8 mouse cellular contexts compared by ENCODE assay signal in genomic region chr11:113164510-113164909, GRCm38 (mm10).
DNase-seq lines count a peak whose midpoint lies in the region; ATAC-seq lines count a peak whose summit lies in the region.

No protein-coding gene starts in this region.

- peak overlapping the region; percentile 75 for H3K4me2 ChIP-seq in heart, embryonic 13.5 days
- peak overlapping the region; percentile 51 for H3K4me2 ChIP-seq in embryonic facial prominence, embryonic 11.5 days (ENCODE audit: low read depth, low read length)
- peak overlapping the region; percentile 58 for H3K4me2 ChIP-seq in hindbrain, embryonic 12.5 days (replicated peaks)

- H3K4me1 ChIP-seq in heart, embryonic 13.5 days: peaks cover 41% of the 10 kb centered on the region
- H3K4me1 ChIP-seq in embryonic facial prominence, embryonic 11.5 days (ENCODE audit: control insufficient read depth, insufficient read depth, low read length): peaks cover 9% of the 10 kb centered on the region
- peaks cover 70% of the 10 kb centered on the region for H3K4me1 ChIP-seq in hindbrain, embryonic 12.5 days
- H3K4me1 ChIP-seq in midbrain, embryonic 10.5 days: peaks cover 66% of the 10 kb centered on the region

- ATAC-seq in heart, embryonic 13.5 days (ENCODE audit: extremely low read depth, insufficient number of reproducible peaks, low FRiP score, low TSS enrichment): no peak
- ATAC-seq in embryonic facial prominence, embryonic 11.5 days (replicated peaks; ENCODE audit: insufficient number of reproducible peaks, low FRiP score, low TSS enrichment, low read depth): no peak
- no peak for ATAC-seq in hindbrain, embryonic 12.5 days (ENCODE audit: low FRiP score)
- ATAC-seq in megakaryocyte, adult 5-6 weeks (ENCODE audit: poor library complexity, severe bottlenecking): no peak

- H3K9ac ChIP-seq in heart, embryonic 13.5 days: 0 out of 2 replicates have a peak overlapping the region, but pooled peaks have one; percentile 50
- H3K9ac ChIP-seq in embryonic facial prominence, embryonic 11.5 days (replicated peaks; ENCODE audit: low read length): no peak overlapping the region
- peak overlapping the region; percentile 55; the same call in 1 of the 2 replicates for H3K9ac ChIP-seq in hindbrain, embryonic 12.5 days

- intact Hi-C loops in heart, postnatal 25 days (cut with DNase I): loop anchor here (5.0 kb wide), 1 partner anchor 952 kb away; no protein-coding TSS in a partner anchor
- intact Hi-C loops in left cerebral cortex, postnatal 4 days (cut with DNase I): loop anchor here (2.0 kb wide), 1 partner anchor 1512 kb away; no protein-coding TSS in a partner anchor

- DNase-seq in heart, postnatal 25 days (ENCODE audit: low spot score): no peak
- DNase-seq in embryonic facial prominence, embryonic 11.5 days (ENCODE audit: low spot score): peak; percentile 24
- peak; percentile 44 for DNase-seq in midbrain, embryonic 10.5 days (ENCODE audit: low spot score)
- no peak for DNase-seq in layer of hippocampus, adult 9-11 months
- no peak for DNase-seq in left cerebral cortex, postnatal 4 days

- H3K4me3 ChIP-seq in heart, embryonic 13.5 days: peak overlapping the region; percentile 43; the same call in 1 of the 2 replicates
- no peak overlapping the region for H3K4me3 ChIP-seq in embryonic facial prominence, embryonic 11.5 days (ENCODE audit: low read depth, low read length)
- H3K4me3 ChIP-seq in hindbrain, embryonic 12.5 days: peak overlapping the region; percentile 27; the same call in 1 of the 2 replicates
- H3K4me3 ChIP-seq in midbrain, embryonic 10.5 days: peak overlapping the region; percentile 44

- H3K27me3 ChIP-seq in heart, embryonic 13.5 days (replicated peaks): peaks cover 12% of the 10 kb centered on the region
- H3K27me3 ChIP-seq in embryonic facial prominence, embryonic 11.5 days (ENCODE audit: control insufficient read depth, insufficient read depth, low read length): no peaks in the 10 kb centered on the region
- peaks cover 3% of the 10 kb centered on the region; the same call in 1 of the 2 replicates for H3K27me3 ChIP-seq in hindbrain, embryonic 12.5 days
- peaks cover 10% of the 10 kb centered on the region; the same call in 1 of the 2 replicates for H3K27me3 ChIP-seq in midbrain, embryonic 10.5 days (ENCODE audit: low read depth, poor library complexity, severe bottlenecking)

- no peaks in the 10 kb centered on the region for H3K9me3 ChIP-seq in heart, embryonic 13.5 days
- no peaks in the 10 kb centered on the region for H3K9me3 ChIP-seq in embryonic facial prominence, embryonic 11.5 days (replicated peaks; ENCODE audit: control insufficient read depth, low read length)
- H3K9me3 ChIP-seq in hindbrain, embryonic 12.5 days (replicated peaks): no peaks in the 10 kb centered on the region
- no peaks in the 10 kb centered on the region for H3K9me3 ChIP-seq in midbrain, embryonic 10.5 days (replicated peaks)

- no peak overlapping the region for H3K27ac ChIP-seq in heart, embryonic 13.5 days (replicated peaks)
- no peak overlapping the region for H3K27ac ChIP-seq in embryonic facial prominence, embryonic 11.5 days (replicated peaks; ENCODE audit: low read depth, low read length)
- H3K27ac ChIP-seq in hindbrain, embryonic 12.5 days: peak overlapping the region; percentile 55
- H3K27ac ChIP-seq in midbrain, embryonic 10.5 days (replicated peaks): peak overlapping the region; percentile 82

- 15% methylated on average over 10 of the region's 10 CpGs for WGBS in heart, embryonic 13.5 days
- 4% methylated on average over 10 of the region's 10 CpGs for WGBS in embryonic facial prominence, embryonic 11.5 days
- 13% methylated on average over 10 of the region's 10 CpGs for WGBS in hindbrain, embryonic 12.5 days
- WGBS in midbrain, embryonic 10.5 days: 3% methylated on average over 10 of the region's 10 CpGs

- 0 out of 2 replicates have a peak, but pooled peaks cover 3% of the 10 kb centered on the region for H3K36me3 ChIP-seq in heart, embryonic 13.5 days
- no peaks in the 10 kb centered on the region for H3K36me3 ChIP-seq in embryonic facial prominence, embryonic 11.5 days (replicated peaks; ENCODE audit: control insufficient read depth, insufficient read depth, low read depth, low read length)
- no peaks in the 10 kb centered on the region; the same call in 1 of the 2 replicates for H3K36me3 ChIP-seq in hindbrain, embryonic 12.5 days
- peaks cover 6% of the 10 kb centered on the region; the same call in 1 of the 2 replicates for H3K36me3 ChIP-seq in midbrain, embryonic 10.5 days

Comparison
In these comparisons a context has a peak if more than half of its experiments do, and no peak if none do; other contexts are left out.
1. H3K27ac ChIP-seq: peak in hindbrain, embryonic 12.5 days (single experiment) and midbrain, embryonic 10.5 days (single experiment); none in heart, embryonic 13.5 days (single experiment) and embryonic facial prominence, embryonic 11.5 days (single experiment).
2. DNase-seq: peak in embryonic facial prominence, embryonic 11.5 days (single experiment) and midbrain, embryonic 10.5 days (single experiment); none in heart, postnatal 25 days (single experiment), layer of hippocampus, adult 9-11 months (single experiment) and left cerebral cortex, postnatal 4 days (single experiment).
3. Peak in every context shown above with its lines, with median percentiles within 50 percentile points of each other: H3K4me2 ChIP-seq.